Mouse (Mus musculus): ENCODE results near the gene Usf1.

DNA sequence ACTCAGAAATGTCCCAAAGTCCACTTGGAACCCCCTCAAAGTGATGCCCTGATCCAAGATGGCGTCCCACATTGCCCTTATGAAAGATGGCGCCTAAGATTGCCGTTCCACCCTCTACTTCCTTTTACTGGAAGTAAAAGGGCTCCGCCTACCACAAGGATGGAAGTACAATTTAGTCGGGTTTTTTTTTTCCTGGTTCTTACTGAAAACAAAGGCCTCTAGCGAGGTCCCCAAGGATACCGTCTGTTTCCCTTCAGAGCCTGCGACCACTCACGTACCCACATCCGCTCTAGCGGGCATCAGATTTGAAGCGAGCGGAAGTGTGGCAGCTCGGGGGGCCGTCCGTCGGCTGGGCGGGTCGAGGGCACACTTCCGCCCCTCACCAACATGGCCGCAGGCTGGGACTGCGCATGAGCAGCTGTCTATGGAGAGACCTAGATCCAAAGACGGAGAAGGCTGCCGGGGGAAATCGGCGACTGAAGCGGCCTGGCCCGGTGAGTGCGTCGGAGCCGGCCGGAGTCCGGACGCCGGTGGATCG, at the start of gene Usf1:
- TF ChIP-seq CTCF (IDR thresholded peaks at IDR 0.05; ENCODE audit: low read depth, low read length) (no peak), POLR2A (IDR thresholded peaks at IDR 0.05; ENCODE audit: borderline replicate concordance, low read depth, low read length) (no peak)
